In genomic region chr5:36869578-36870236, GRCm38 (mm10) we compare ENCODE assay signal across 7 mouse cellular contexts. TPM values are rescaled to one million over a fixed set of nuclear protein-coding genes. Genes with fewer than 3 reads are reported as not detected.
A peak's percentile ranks its signal among the peaks of the same experiment; 100 is the strongest.
DNase-seq lines count a peak whose midpoint lies in the region; ATAC-seq and TF ChIP-seq lines count a peak whose summit lies in the region.

No protein-coding gene starts in this region.

- no peak for TF ChIP-seq CTCF in cortical plate, adult 2 months (IDR thresholded peaks at IDR 0.05; ENCODE audit: extremely low read depth, insufficient read depth, low read length)
- TF ChIP-seq CTCF in hindbrain, postnatal 0 days (IDR thresholded peaks at IDR 0.05; ENCODE audit: low read depth) = no peak
- no peak for TF ChIP-seq CTCF in stomach, postnatal 0 days (IDR thresholded peaks at IDR 0.05; ENCODE audit: low read depth)

- H3K4me2 ChIP-seq in hindbrain, postnatal 0 days (ENCODE audit: low read depth, low read length) = peak overlapping the region; percentile 64
- peak overlapping the region; percentile 11; the same call in 1 of the 2 replicates for H3K4me2 ChIP-seq in stomach, postnatal 0 days (replicated peaks; ENCODE audit: low read depth)

- H3K9me3 ChIP-seq in hindbrain, postnatal 0 days (ENCODE audit: low read length) = no peaks in the 10 kb centered on the region
- H3K9me3 ChIP-seq in midbrain, embryonic 10.5 days (replicated peaks) = no peaks in the 10 kb centered on the region
- H3K9me3 ChIP-seq in stomach, postnatal 0 days (ENCODE audit: control insufficient read depth, low read length) = no peaks in the 10 kb centered on the region

- peaks cover 18% of the 10 kb centered on the region for H3K4me1 ChIP-seq in cortical plate, adult 2 months (ENCODE audit: control insufficient read depth, insufficient read depth, low read length)
- no peaks in the 10 kb centered on the region for H3K4me1 ChIP-seq in hindbrain, postnatal 0 days (ENCODE audit: insufficient read depth, low read length)
- H3K4me1 ChIP-seq in midbrain, embryonic 10.5 days = peaks cover 25% of the 10 kb centered on the region
- no peaks in the 10 kb centered on the region; the same call in 1 of the 2 replicates for H3K4me1 ChIP-seq in stomach, postnatal 0 days (replicated peaks; ENCODE audit: control insufficient read depth, insufficient read depth)

- peak overlapping the region; percentile 97 for H3K27ac ChIP-seq in cortical plate, adult 2 months (ENCODE audit: insufficient read depth, low read length)
- peak overlapping the region; percentile 93 for H3K27ac ChIP-seq in hindbrain, postnatal 0 days
- H3K27ac ChIP-seq in midbrain, embryonic 10.5 days (replicated peaks) = no peak overlapping the region; the same call in 1 of the 2 replicates
- no peak overlapping the region for H3K27ac ChIP-seq in stomach, postnatal 0 days (replicated peaks)

- TF ChIP-seq EP300 in stomach, postnatal 0 days (optimal IDR thresholded peaks at IDR 0.05) = no peak

- peak overlapping the region; percentile 96 for H3K4me3 ChIP-seq in cortical plate, adult 2 months (ENCODE audit: insufficient read depth, low read length)
- H3K4me3 ChIP-seq in hindbrain, postnatal 0 days (ENCODE audit: low read length) = peak overlapping the region; percentile 71
- H3K4me3 ChIP-seq in midbrain, embryonic 10.5 days = peak overlapping the region; percentile 59
- H3K4me3 ChIP-seq in stomach, postnatal 0 days (ENCODE audit: low read depth, low read length) = peak overlapping the region; percentile 18; the same call in 1 of the 2 replicates

- H3K36me3 ChIP-seq in hindbrain, postnatal 0 days (ENCODE audit: insufficient read depth, low read length) = no peaks in the 10 kb centered on the region
- no peaks in the 10 kb centered on the region for H3K36me3 ChIP-seq in midbrain, embryonic 10.5 days
- H3K36me3 ChIP-seq in stomach, postnatal 0 days (ENCODE audit: control insufficient read depth, insufficient read depth, low read length) = no peaks in the 10 kb centered on the region

- peak; percentile 55 for ATAC-seq in hindbrain, postnatal 0 days
- ATAC-seq in stomach, postnatal 0 days (ENCODE audit: low FRiP score, low TSS enrichment) = no peak
- ATAC-seq in megakaryocyte, adult 5-6 weeks (ENCODE audit: poor library complexity, severe bottlenecking) = no peak

- peak; percentile 40 for DNase-seq in thymus, postnatal 4 days
- no peak for DNase-seq in thymus, postnatal 25 days
- peak; percentile 67 for DNase-seq in hindbrain, postnatal 0 days (ENCODE audit: low spot score)
- peak; percentile 50 for DNase-seq in midbrain, embryonic 10.5 days (ENCODE audit: low spot score)
- no peak for DNase-seq in stomach, postnatal 0 days (ENCODE audit: low spot score)

- WGBS in hindbrain, postnatal 0 days = under 1% methylated on average over 56 of the region's 56 CpGs
- under 1% methylated on average over 56 of the region's 56 CpGs for WGBS in midbrain, embryonic 10.5 days
- under 1% methylated on average over 43 of the region's 56 CpGs for WGBS in stomach, postnatal 0 days

- peaks cover 7% of the 10 kb centered on the region; the same call in 1 of the 2 replicates for H3K27me3 ChIP-seq in hindbrain, postnatal 0 days (ENCODE audit: insufficient read depth, low read length)
- peaks cover 99% of the 10 kb centered on the region for H3K27me3 ChIP-seq in midbrain, embryonic 10.5 days (ENCODE audit: low read depth, poor library complexity, severe bottlenecking)
- H3K27me3 ChIP-seq in stomach, postnatal 0 days (ENCODE audit: control insufficient read depth, insufficient read depth, low read length) = peaks cover 35% of the 10 kb centered on the region

- no peak for TF ChIP-seq POLR2A in cortical plate, adult 2 months (IDR thresholded peaks at IDR 0.05; ENCODE audit: extremely low read depth, insufficient read depth, low read length)

- H3K9ac ChIP-seq in hindbrain, postnatal 0 days (replicated peaks; ENCODE audit: low read length) = peak overlapping the region; percentile 89
- no peak overlapping the region for H3K9ac ChIP-seq in stomach, postnatal 0 days (ENCODE audit: low read length)

RNA-seq across cellular contexts. Expression of gene Ppp2r2c, which starts 1.4 kb away (rescaled TPM):
- polyA plus RNA-seq in cortical plate, adult 2 months (2012; rRNA removed) = 442 and 456 TPM in 2 replicates
- 255 and 263 TPM in 2 replicates for total RNA-seq in hindbrain, postnatal 0 days (2014; rRNA removed)
- polyA plus RNA-seq in hindbrain, postnatal 0 days (2015; fragmentation: Nextera tagmentation; extraction: Ambion mirVana) = 103 and 105 TPM in 2 replicates
- polyA plus RNA-seq in midbrain, embryonic 10.5 days (2016; fragmentation: Nextera tagmentation; extraction: Ambion mirVana) = 0.48 and 0.83 TPM in 2 replicates
- polyA plus RNA-seq in stomach, postnatal 0 days (2015; fragmentation: Nextera tagmentation; extraction: Ambion mirVana) = 0.77 and 0.93 TPM in 2 replicates
- total RNA-seq in megakaryocyte, adult 5-6 weeks (2015) = not detected in 2 replicates
- not detected in 2 replicates for total RNA-seq in megakaryocyte, adult 5-6 weeks (2017)

RNA-seq across cellular contexts. Expression of gene Man2b2, which starts 39.3 kb away (rescaled TPM):
- 33.7 and 35.3 TPM in 2 replicates for polyA plus RNA-seq in cortical plate, adult 2 months (2012; rRNA removed)
- total RNA-seq in hindbrain, postnatal 0 days (2014; rRNA removed) = 30.0 and 30.2 TPM in 2 replicates
- polyA plus RNA-seq in hindbrain, postnatal 0 days (2015; fragmentation: Nextera tagmentation; extraction: Ambion mirVana) = 16.0 and 17.9 TPM in 2 replicates
- 15.4 and 16.2 TPM in 2 replicates for polyA plus RNA-seq in midbrain, embryonic 10.5 days (2016; fragmentation: Nextera tagmentation; extraction: Ambion mirVana)
- polyA plus RNA-seq in stomach, postnatal 0 days (2015; fragmentation: Nextera tagmentation; extraction: Ambion mirVana) = 16.3 and 18.0 TPM in 2 replicates
- total RNA-seq in megakaryocyte, adult 5-6 weeks (2015) = 29.5 and 42.3 TPM in 2 replicates
- 19.7 and 23.9 TPM in 2 replicates for total RNA-seq in megakaryocyte, adult 5-6 weeks (2017)

Comparison
In these comparisons a context has a peak if more than half of its experiments do, and no peak if none do; other contexts are left out.
1. DNase-seq: peak in thymus, postnatal 4 days (single experiment), hindbrain, postnatal 0 days (single experiment) and midbrain, embryonic 10.5 days (single experiment); none in thymus, postnatal 25 days (single experiment) and stomach, postnatal 0 days (single experiment).
2. H3K27ac ChIP-seq: peak in cortical plate, adult 2 months (single experiment) and hindbrain, postnatal 0 days (single experiment); none in midbrain, embryonic 10.5 days (single experiment) and stomach, postnatal 0 days (single experiment).
3. H3K4me3 ChIP-seq: peak in every context shown above with its lines; median percentile 96 in cortical plate, adult 2 months; 71 in hindbrain, postnatal 0 days; 59 in midbrain, embryonic 10.5 days; 18 in stomach, postnatal 0 days.
4. RNA of gene Ppp2r2c, which starts 1.4 kb away (polyA plus RNA-seq): 442 to 456 TPM in cortical plate, adult 2 months and 103 to 105 TPM in hindbrain, postnatal 0 days; 0.77 to 0.93 TPM in stomach, postnatal 0 days and 0.48 to 0.83 TPM in midbrain, embryonic 10.5 days; every median in the first group is over 10 times any median in the second.